Mouse (Mus musculus) lung, postnatal 0 days (tissue): ENCODE measurements at regions not wholly inside any gene's neighbourhood (a gene's known extent, or its start where the extent isn't known, plus 50 kb on each side); places are given as distances from the start of the nearest gene placed in this dataset.

Experiments
- CTCF ChIP-seq: IDR thresholded peaks from 2 replicates; pipeline ENCODE4 v1.5.1; 2016; ENCODE audit warnings: antibody characterized with exemption, mild to moderate bottlenecking
- EP300 ChIP-seq: IDR thresholded peaks from 2 replicates; pipeline ENCODE4 v1.6.1; 2016; ENCODE audit warnings: antibody characterized with exemption, mild to moderate bottlenecking, control low read depth

DNA sequence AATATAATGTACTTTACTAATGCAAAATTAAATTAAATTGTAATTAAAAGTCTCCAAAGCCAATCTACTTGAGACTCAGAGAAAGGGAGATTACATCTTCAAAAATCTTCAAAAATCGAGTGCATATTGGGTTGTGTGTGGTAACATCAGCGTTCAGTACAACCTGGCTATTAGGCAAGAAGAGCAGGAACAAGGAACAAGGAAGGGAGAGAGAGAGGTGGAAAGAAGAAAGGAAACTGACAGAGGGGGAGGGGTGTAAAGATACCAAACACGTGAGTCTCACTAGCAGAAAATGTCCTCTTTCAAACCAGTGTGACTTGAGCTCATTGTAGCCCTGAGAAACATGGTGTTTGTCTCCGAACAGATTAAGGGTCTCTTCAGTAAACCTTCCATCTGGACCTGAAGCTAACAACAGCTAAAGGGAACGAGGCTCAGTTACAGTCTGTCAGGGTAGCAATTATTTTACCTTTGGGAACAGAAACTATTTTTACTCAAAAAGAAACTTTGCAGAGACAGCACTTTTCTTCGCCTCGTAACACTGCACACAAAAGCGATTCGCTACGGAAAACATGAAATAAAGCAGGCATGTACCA lies 67.5 kb upstream of the Cited2 start:
- no peak for TF ChIP-seq CTCF
- no peak for TF ChIP-seq EP300
